Mouse (Mus musculus): ENCODE results near the gene Cobl.

DNA sequence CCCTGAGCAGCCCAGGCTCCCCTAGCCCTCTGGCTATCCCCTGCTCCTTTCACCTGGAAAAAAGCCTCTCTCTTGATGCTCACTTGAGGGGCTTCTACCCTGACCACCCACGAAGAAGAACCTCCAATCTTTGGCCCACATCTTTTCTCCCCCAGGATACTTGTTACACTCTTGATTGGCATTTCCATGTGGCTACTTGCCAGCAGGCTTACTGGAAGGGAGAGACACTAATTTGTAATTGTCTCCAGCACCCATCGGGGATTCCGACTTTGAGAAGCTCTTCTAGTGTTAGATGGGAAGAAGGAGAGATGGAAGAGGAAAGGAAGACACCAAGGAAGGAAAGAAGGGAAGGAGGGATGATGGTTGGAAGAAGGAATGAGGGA lies 232.0 kb downstream of the Cobl start:
- TF ChIP-seq CTCF (IDR thresholded peaks at IDR 0.05; ENCODE audit: low read depth) (no peak), EP300 (IDR thresholded peaks at IDR 0.05; ENCODE audit: low read depth) (no peak)
